Mouse (Mus musculus): ENCODE measurements at regions not wholly inside any gene's neighbourhood (a gene's known extent, or its start where the extent isn't known, plus 50 kb on each side); places are given as distances from the start of the nearest gene placed in this dataset.

DNA sequence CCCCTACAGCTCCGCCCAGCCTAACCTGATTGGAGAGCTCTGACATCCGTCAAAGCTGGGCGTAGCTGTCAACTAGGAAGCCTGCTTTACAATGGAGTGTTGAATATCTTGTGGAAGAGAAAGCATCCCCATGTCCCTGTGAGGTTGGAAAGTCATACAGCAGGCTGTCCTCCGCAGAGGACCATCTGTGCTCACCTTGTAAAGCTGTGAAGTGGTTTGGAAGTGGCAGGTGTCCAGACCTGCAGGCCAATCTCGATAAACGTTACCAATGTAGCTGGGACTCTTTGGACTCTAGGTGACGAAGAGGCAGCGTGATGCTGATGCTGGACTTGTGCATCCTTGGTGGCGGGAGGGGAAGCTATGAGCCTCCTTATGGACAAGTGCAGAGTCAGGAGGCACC, 305.1 kb downstream of the Ajap1 start:
- TF ChIP-seq EP300 (IDR thresholded peaks at IDR 0.05; ENCODE audit: low read depth), result no peak
- TF ChIP-seq CTCF (IDR thresholded peaks at IDR 0.05; ENCODE audit: low read depth), result no peak
